Mouse (Mus musculus) central nervous system, embryonic 14 days (tissue): ENCODE data around the gene Tmem120b. TPM values are rescaled to one million over a fixed set of nuclear protein-coding genes. Genes with fewer than 3 reads are reported as not detected.

Experiments used
- polyA plus RNA-seq: library from polyadenylated mRNA; depleted of rRNA; stranded (reverse); fragments of >200 nt; gene quantifications from 2 replicates; pipeline ENCODE4 v1.2.3, GENCODE M21; 2012; rRNA removed

The Tmem120b gene
- 12.9 and 15.0 TPM in 2 replicates for polyA plus RNA-seq

GRCm38 (mm10) chr5:123068115-123068514 is at the start of gene Tmem120b:
TSS of gene Tmem120b (plus strand) at chr5:123068415.

GRCm38 (mm10) chr5:123046916-123047315 is 21.3 kb upstream of the Tmem120b start, which contains the start of gene Morn3:
TSS of gene Morn3 (minus strand) at chr5:123047016.

GRCm38 (mm10) chr5:123132308-123133071 is 64.3 kb downstream of the Tmem120b start, which contains the start of gene Rhof:
TSS of gene Rhof (minus strand) at chr5:123132692.

GRCm38 (mm10) chr5:123142161-123143157 is 74.2 kb downstream of the Tmem120b start, which contains the start of gene Setd1b:
TSS of gene Setd1b (plus strand) at chr5:123142193.

Other genes starting within 250 kb of the Tmem120b start
- gene Anapc5, start 247.1 kb upstream of the Tmem120b start, polyA plus RNA-seq = 648 and 686 TPM in 2 replicates
- 33.9 and 38.7 TPM in 2 replicates for gene Rnf34, start 218.4 kb upstream of the Tmem120b start, polyA plus RNA-seq
- gene Kdm2b, start 78.6 kb upstream of the Tmem120b start, polyA plus RNA-seq = 79.0 and 91.3 TPM in 2 replicates
- gene Orai1, start 53.3 kb upstream of the Tmem120b start, polyA plus RNA-seq = 15.2 and 16.0 TPM in 2 replicates
- 0.26 and 0.29 TPM in 2 replicates for gene Morn3, start 21.4 kb upstream of the Tmem120b start, polyA plus RNA-seq
- 7.1 and 7.3 TPM in 2 replicates for gene Rhof, start 64.3 kb downstream of the Tmem120b start, polyA plus RNA-seq
- gene Setd1b, start 73.8 kb downstream of the Tmem120b start, polyA plus RNA-seq = 11.6 and 14.9 TPM in 2 replicates
- gene Psmd9, start 101.0 kb downstream of the Tmem120b start, polyA plus RNA-seq = 34.6 and 37.7 TPM in 2 replicates
- not detected in 2 replicates for gene Hpd, start 114.3 kb downstream of the Tmem120b start, polyA plus RNA-seq
- gene Wdr66, start 183.7 kb downstream of the Tmem120b start, polyA plus RNA-seq = 2.2 and 2.6 TPM in 2 replicates